Mouse (Mus musculus) mouse trophoblast stem cell (cell line): ENCODE measurements around the gene Rbm33.

Experiments
- in situ Hi-C, 2 experiments: fragments of 300-500 bp; cut with MseI, MboI; formaldehyde crosslinking; loops; 2 replicates in 1 of 2; 3 replicates in 1 of 2; pipeline ENCODE4 v1.15.1; 2025

Gene Rbm33

GRCm38 (mm10) chr5:28412006-28412685 is 95.2 kb downstream of the Rbm33 start:
- in situ Hi-C loops, result no loop called here

GRCm38 (mm10) chr5:28413533-28413932 is 96.6 kb downstream of the Rbm33 start:
- in situ Hi-C loops, result no loop called here

- in situ Hi-C loops, result no loop called here
These were observed 97.2 kb downstream of the Rbm33 start for GRCm38 (mm10) chr5:28414076-28414475.

- in situ Hi-C loops, result no loop called here
These were observed 99.1 kb downstream of the Rbm33 start for GRCm38 (mm10) chr5:28416029-28416428.

GRCm38 (mm10) chr5:28418734-28419133 is 101.8 kb downstream of the Rbm33 start:
- in situ Hi-C loops, result no loop called here

- in situ Hi-C loops, result no loop called here
These were observed 102.8 kb downstream of the Rbm33 start for GRCm38 (mm10) chr5:28419640-28420265.

GRCm38 (mm10) chr5:28423781-28424180 is 106.9 kb downstream of the Rbm33 start:
- in situ Hi-C loops, result no loop called here

GRCm38 (mm10) chr5:28425926-28426325 is 109.0 kb downstream of the Rbm33 start:
- in situ Hi-C loops, result no loop called here

- in situ Hi-C loops, result loop anchor here in 1 of 2 experiments (25.0 kb wide), 1 partner anchor 837 kb away; no protein-coding TSS in a partner anchor
These were observed 133.4 kb downstream of the Rbm33 start for GRCm38 (mm10) chr5:28450126-28450890.

GRCm38 (mm10) chr5:28451053-28451638 is 134.2 kb downstream of the Rbm33 start:
- in situ Hi-C loops, result loop anchor here in 1 of 2 experiments (25.0 kb wide), 1 partner anchor 836 kb away; no protein-coding TSS in a partner anchor

- in situ Hi-C loops, result loop anchor here in 1 of 2 experiments (25.0 kb wide), 1 partner anchor 834 kb away; no protein-coding TSS in a partner anchor
These were observed 136.2 kb downstream of the Rbm33 start for GRCm38 (mm10) chr5:28453086-28453485.

GRCm38 (mm10) chr5:28453523-28453922 is 136.6 kb downstream of the Rbm33 start:
- in situ Hi-C loops, result loop anchor here in 1 of 2 experiments (25.0 kb wide), 1 partner anchor 834 kb away; no protein-coding TSS in a partner anchor

GRCm38 (mm10) chr5:28454546-28454945 is 137.6 kb downstream of the Rbm33 start:
- in situ Hi-C loops, result loop anchor here in 1 of 2 experiments (25.0 kb wide), 1 partner anchor 833 kb away; no protein-coding TSS in a partner anchor

GRCm38 (mm10) chr5:28455721-28456120 is 138.8 kb downstream of the Rbm33 start:
- in situ Hi-C loops, result loop anchor here in 1 of 2 experiments (25.0 kb wide), 1 partner anchor 832 kb away; no protein-coding TSS in a partner anchor

- in situ Hi-C loops, result loop anchor here in 1 of 2 experiments (25.0 kb wide), 1 partner anchor 831 kb away; no protein-coding TSS in a partner anchor
These were observed 139.4 kb downstream of the Rbm33 start for GRCm38 (mm10) chr5:28456366-28456765.

GRCm38 (mm10) chr5:28457921-28458641 is 141.2 kb downstream of the Rbm33 start:
- in situ Hi-C loops, result loop anchor here in 1 of 2 experiments (25.0 kb wide), 1 partner anchor 829 kb away; no protein-coding TSS in a partner anchor

- in situ Hi-C loops, result loop anchor here in 1 of 2 experiments (25.0 kb wide), 1 partner anchor 828 kb away; no protein-coding TSS in a partner anchor
These were observed 141.9 kb downstream of the Rbm33 start for GRCm38 (mm10) chr5:28458821-28459240.

GRCm38 (mm10) chr5:28459456-28460225 is 142.7 kb downstream of the Rbm33 start:
- in situ Hi-C loops, result loop anchor here in 1 of 2 experiments (25.0 kb wide), 1 partner anchor 828 kb away; no protein-coding TSS in a partner anchor

- in situ Hi-C loops, result loop anchor here in 1 of 2 experiments (25.0 kb wide), 1 partner anchor 827 kb away; no protein-coding TSS in a partner anchor
These were observed 143.8 kb downstream of the Rbm33 start for GRCm38 (mm10) chr5:28460556-28461350.
